Mouse (Mus musculus): ENCODE results near the gene Fgf4. TPM values are rescaled to one million over a fixed set of nuclear protein-coding genes. Genes with fewer than 3 reads are reported as not detected.
A peak's percentile ranks its signal among the peaks of the same experiment; 100 is the strongest.

Fgf4 gene
- polyA plus RNA-seq, 1 experiment = 82.9 TPM

DNA sequence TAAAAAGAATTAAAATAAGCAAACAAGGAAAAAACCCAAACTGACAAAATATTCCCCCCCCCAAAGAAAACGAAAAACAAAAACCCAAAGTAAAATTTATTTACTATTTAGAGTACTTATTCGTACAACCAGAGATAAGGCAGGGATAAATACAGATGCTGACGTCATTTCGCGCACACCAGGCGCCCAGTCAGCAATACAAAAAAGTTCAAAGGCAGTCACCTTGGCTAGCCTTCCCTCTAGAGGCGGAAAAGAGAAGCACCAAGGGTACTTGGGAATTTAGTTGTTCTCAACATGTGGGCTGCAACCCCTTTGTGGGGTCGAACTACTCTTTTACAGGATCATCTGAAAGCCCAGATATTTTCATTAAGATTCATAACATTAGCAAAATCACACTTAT lies 60.6 kb downstream of the Fgf4 start:
- Histone ChIP-seq H3K9ac (ENCODE audit: low read depth, poor library complexity, severe bottlenecking) (no peak overlapping the region), H3K27ac (ENCODE audit: insufficient read depth, low read length) (no peak overlapping the region), H3K4me1 (ENCODE audit: control insufficient read depth, insufficient read depth, low read length) (peaks cover 3% of the 10 kb centered on the region), H3K36me3 (ENCODE audit: control insufficient read depth, insufficient read depth, low read length, poor library complexity, severe bottlenecking) (no peaks in the 10 kb centered on the region), H3K4me3 (ENCODE audit: low read depth, low read length) (no peak overlapping the region), H3K27me3 (ENCODE audit: control insufficient read depth, insufficient read depth, low read length, poor library complexity, severe bottlenecking) (no peaks in the 10 kb centered on the region), H3K9me3 (replicated peaks; ENCODE audit: control insufficient read depth, insufficient read depth, low read length, poor library complexity, severe bottlenecking) (no peaks in the 10 kb centered on the region)
- TF ChIP-seq CTCF (IDR thresholded peaks at IDR 0.05; ENCODE audit: low read depth, low read length) = peak; percentile 19
- TF ChIP-seq POLR2A (IDR thresholded peaks at IDR 0.05; ENCODE audit: insufficient read depth, low read length) = no peak

- H3K9me3 ChIP-seq (replicated peaks; ENCODE audit: control insufficient read depth, insufficient read depth, low read length, poor library complexity, severe bottlenecking) = no peaks in the 10 kb centered on the region
- TF ChIP-seq CTCF (IDR thresholded peaks at IDR 0.05; ENCODE audit: low read depth, low read length) (peak; percentile 21), POLR2A (IDR thresholded peaks at IDR 0.05; ENCODE audit: insufficient read depth, low read length) (no peak)
Measured at GRCm38 (mm10) chr7:144908705-144909104, 61.5 kb downstream of the Fgf4 start.

DNA sequence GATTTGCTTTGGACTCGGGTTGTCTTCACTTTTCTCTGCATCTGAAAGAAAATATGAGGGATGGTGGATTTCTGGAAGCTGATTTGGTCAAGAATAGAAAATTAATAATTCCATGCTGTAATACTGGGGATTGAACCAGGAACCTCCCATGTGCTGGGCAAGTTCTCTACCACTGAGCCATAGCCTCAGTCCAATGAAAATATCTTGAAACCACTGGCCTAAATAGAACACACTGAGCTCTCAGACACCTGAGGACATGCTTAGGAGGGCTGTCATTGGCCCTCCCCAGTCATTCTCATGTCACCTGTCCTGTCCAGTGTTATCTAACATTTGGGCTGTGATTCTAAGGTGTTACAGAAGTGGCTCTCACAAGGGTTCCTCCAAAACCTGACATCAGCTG lies 64.0 kb downstream of the Fgf4 start:
- Histone ChIP-seq H3K9me3 (replicated peaks; ENCODE audit: control insufficient read depth, insufficient read depth, low read length, poor library complexity, severe bottlenecking) (no peaks in the 10 kb centered on the region), H3K36me3 (ENCODE audit: control insufficient read depth, insufficient read depth, low read length, poor library complexity, severe bottlenecking) (no peaks in the 10 kb centered on the region), H3K27ac (ENCODE audit: insufficient read depth, low read length) (no peak overlapping the region), H3K4me3 (ENCODE audit: low read depth, low read length) (no peak overlapping the region), H3K9ac (ENCODE audit: low read depth, poor library complexity, severe bottlenecking) (no peak overlapping the region), H3K27me3 (ENCODE audit: control insufficient read depth, insufficient read depth, low read length, poor library complexity, severe bottlenecking) (no peaks in the 10 kb centered on the region), H3K4me1 (ENCODE audit: control insufficient read depth, insufficient read depth, low read length) (peaks cover 3% of the 10 kb centered on the region)
- TF ChIP-seq CTCF (IDR thresholded peaks at IDR 0.05; ENCODE audit: low read depth, low read length) (no peak), POLR2A (IDR thresholded peaks at IDR 0.05; ENCODE audit: insufficient read depth, low read length) (no peak), EP300 (IDR thresholded peaks at IDR 0.05; ENCODE audit: insufficient read depth, low read depth, low read length) (no peak)

More at GRCm38 (mm10) chr7:144908705-144909104, 61.5 kb downstream of the Fgf4 start:
- H3K4me3 ChIP-seq (ENCODE audit: low read depth, low read length) = peak overlapping the region; percentile 57
- H3K27me3 ChIP-seq (ENCODE audit: control insufficient read depth, insufficient read depth, low read length, poor library complexity, severe bottlenecking) = no peaks in the 10 kb centered on the region
- no peaks in the 10 kb centered on the region for H3K36me3 ChIP-seq (ENCODE audit: control insufficient read depth, insufficient read depth, low read length, poor library complexity, severe bottlenecking)
- no peak overlapping the region for H3K27ac ChIP-seq (ENCODE audit: insufficient read depth, low read length)
- H3K4me1 ChIP-seq (ENCODE audit: control insufficient read depth, insufficient read depth, low read length) = peaks cover 3% of the 10 kb centered on the region
- no peak overlapping the region for H3K9ac ChIP-seq (ENCODE audit: low read depth, poor library complexity, severe bottlenecking)

DNA sequence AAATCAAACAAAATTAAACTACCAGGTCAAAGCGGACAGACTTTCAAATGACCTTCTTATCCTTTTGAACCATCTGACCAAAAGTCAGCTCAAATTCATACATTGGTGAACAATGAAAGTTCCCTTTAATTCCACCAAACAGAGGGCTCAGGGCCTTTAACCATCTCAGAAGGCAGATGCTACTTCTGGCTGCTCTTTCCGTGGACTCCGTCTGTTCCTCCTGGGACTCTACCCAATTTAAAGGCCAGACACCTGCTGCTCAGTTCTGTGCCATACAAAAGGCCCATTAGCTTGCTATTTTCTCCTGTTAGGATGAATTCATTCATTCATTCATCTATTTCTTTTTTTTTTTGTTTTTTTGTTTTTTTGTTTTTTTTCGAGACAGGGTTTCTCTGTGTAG lies 65.7 kb downstream of the Fgf4 start:
- Histone ChIP-seq H3K27me3 (ENCODE audit: control insufficient read depth, insufficient read depth, low read length, poor library complexity, severe bottlenecking) (no peaks in the 10 kb centered on the region), H3K9ac (ENCODE audit: low read depth, poor library complexity, severe bottlenecking) (no peak overlapping the region), H3K4me3 (ENCODE audit: low read depth, low read length) (no peak overlapping the region), H3K9me3 (replicated peaks; ENCODE audit: control insufficient read depth, insufficient read depth, low read length, poor library complexity, severe bottlenecking) (no peaks in the 10 kb centered on the region), H3K27ac (ENCODE audit: insufficient read depth, low read length) (no peak overlapping the region), H3K4me1 (ENCODE audit: control insufficient read depth, insufficient read depth, low read length) (peaks cover 3% of the 10 kb centered on the region), H3K36me3 (ENCODE audit: control insufficient read depth, insufficient read depth, low read length, poor library complexity, severe bottlenecking) (no peaks in the 10 kb centered on the region)
- TF ChIP-seq POLR2A (IDR thresholded peaks at IDR 0.05; ENCODE audit: insufficient read depth, low read length) = no peak
- TF ChIP-seq EP300 (IDR thresholded peaks at IDR 0.05; ENCODE audit: insufficient read depth, low read depth, low read length) = no peak
- TF ChIP-seq CTCF (IDR thresholded peaks at IDR 0.05; ENCODE audit: low read depth, low read length) = no peak

DNA sequence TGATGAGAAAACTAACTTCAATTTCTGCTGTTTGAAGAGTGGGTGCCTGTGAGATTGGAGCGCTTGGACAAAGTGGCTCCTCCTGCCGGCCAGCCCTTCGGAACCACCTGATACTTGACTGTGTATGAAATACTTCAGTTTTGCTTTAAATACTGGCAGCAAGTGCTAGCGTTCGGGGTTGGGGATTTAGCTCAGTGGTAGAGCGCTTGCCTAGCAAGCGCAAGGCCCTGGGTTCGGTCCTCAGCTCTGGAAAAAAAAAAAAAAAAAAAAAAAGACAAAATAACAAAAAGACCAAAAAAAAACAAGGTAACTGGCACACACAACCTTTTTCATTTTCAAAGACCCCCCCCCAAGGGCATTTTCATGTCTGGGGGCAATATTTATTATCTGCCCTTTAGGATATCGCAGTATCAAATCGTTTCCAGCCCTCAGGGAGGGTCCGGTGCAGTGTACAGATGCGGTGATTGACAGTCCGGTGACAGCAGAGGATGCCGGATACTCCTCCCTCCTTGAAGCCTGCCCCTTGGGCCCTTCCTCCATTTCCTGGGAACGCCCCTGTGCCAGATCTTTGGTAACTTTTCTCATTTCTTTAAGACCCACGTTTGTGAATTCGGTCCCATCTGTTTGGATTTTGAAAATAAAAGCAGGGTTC lies 67.3 kb downstream of the Fgf4 start:
- Histone ChIP-seq H3K4me3 (ENCODE audit: low read depth, low read length) (peak overlapping the region; percentile 68), H3K9me3 (replicated peaks; ENCODE audit: control insufficient read depth, insufficient read depth, low read length, poor library complexity, severe bottlenecking) (no peaks in the 10 kb centered on the region), H3K27ac (ENCODE audit: insufficient read depth, low read length) (no peak overlapping the region), H3K9ac (ENCODE audit: low read depth, poor library complexity, severe bottlenecking) (peak overlapping the region; percentile 61; the same call in 1 of the 2 replicates), H3K27me3 (ENCODE audit: control insufficient read depth, insufficient read depth, low read length, poor library complexity, severe bottlenecking) (no peaks in the 10 kb centered on the region), H3K36me3 (ENCODE audit: control insufficient read depth, insufficient read depth, low read length, poor library complexity, severe bottlenecking) (no peaks in the 10 kb centered on the region), H3K4me1 (ENCODE audit: control insufficient read depth, insufficient read depth, low read length) (no peaks in the 10 kb centered on the region)
- no peak for TF ChIP-seq POLR2A (IDR thresholded peaks at IDR 0.05; ENCODE audit: insufficient read depth, low read length)
- no peak for TF ChIP-seq CTCF (IDR thresholded peaks at IDR 0.05; ENCODE audit: low read depth, low read length)
- TF ChIP-seq EP300 (IDR thresholded peaks at IDR 0.05; ENCODE audit: insufficient read depth, low read depth, low read length) = no peak

Other genes starting within 250 kb of the Fgf4 start
- 1.4 and 1.7 TPM in 2 replicates for gene Ano1, start 95.4 kb upstream of the Fgf4 start, polyA plus RNA-seq (2011; ENCODE audit: insufficient read depth, insufficient read length, low read depth, missing spikeins)
- 0.43 and 0.78 TPM in 2 replicates for gene Fgf3, start 9.3 kb upstream of the Fgf4 start, polyA plus RNA-seq (2011; ENCODE audit: insufficient read depth, insufficient read length, low read depth, missing spikeins)
- 3.1 and 3.3 TPM in 2 replicates for gene Fgf15, start 49.2 kb downstream of the Fgf4 start, polyA plus RNA-seq (2011; ENCODE audit: insufficient read depth, insufficient read length, low read depth, missing spikeins)
- 21.5 and 30.7 TPM in 2 replicates for gene LTO1, start 67.7 kb downstream of the Fgf4 start, polyA plus RNA-seq (2011; ENCODE audit: insufficient read depth, insufficient read length, low read depth, missing spikeins)
- 36.3 and 36.5 TPM in 2 replicates for gene Ccnd1, start 92.6 kb downstream of the Fgf4 start, polyA plus RNA-seq (2011; ENCODE audit: insufficient read depth, insufficient read length, low read depth, missing spikeins)

All from ES-Bruce4 (cell line).